Mouse (Mus musculus): ENCODE measurements around the gene Arntl2.

Arntl2 gene

DNA sequence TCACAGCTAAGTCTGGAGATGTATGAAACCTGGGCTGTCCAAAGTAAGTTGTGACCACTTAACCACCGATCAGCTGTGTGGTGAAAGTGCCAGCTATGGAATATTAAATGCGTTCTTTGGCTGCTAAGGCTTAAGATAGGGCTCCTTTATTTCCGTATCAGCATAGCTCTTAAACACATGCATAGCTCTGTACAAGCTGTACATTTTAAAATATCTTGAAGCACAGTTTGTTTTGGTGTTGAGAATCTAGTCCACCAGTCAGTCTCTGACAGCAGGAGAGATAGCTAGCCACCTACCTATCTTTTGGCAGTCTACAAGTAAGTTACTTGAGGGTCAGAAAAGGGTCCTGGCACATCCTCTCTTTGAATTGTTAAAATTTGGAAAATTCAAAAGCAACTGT is 17.8 kb upstream of the Arntl2 start:
- DNase-seq (ENCODE audit: low spot score) = no peak

DNA sequence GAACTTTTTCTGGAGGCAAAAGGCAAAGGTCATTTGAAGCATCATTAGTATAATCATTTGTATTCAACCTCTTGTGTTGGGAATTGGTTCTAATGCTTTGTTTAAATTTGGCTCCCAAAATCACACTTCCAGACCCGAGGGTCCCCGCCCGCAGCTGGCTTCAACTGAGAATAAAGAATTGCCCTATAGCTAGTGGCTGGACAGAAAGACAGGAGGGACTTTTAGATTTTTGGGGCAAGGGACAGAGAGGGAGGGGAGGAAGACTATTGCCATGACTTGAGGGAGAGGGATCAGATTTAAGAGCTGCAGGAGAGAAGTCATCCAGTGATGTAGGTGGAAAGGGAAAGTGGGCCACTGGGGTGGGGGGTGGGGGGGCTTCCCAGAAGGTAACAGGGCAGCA is 14.3 kb upstream of the Arntl2 start:
- DNase-seq (ENCODE audit: low spot score) = no peak

DNA sequence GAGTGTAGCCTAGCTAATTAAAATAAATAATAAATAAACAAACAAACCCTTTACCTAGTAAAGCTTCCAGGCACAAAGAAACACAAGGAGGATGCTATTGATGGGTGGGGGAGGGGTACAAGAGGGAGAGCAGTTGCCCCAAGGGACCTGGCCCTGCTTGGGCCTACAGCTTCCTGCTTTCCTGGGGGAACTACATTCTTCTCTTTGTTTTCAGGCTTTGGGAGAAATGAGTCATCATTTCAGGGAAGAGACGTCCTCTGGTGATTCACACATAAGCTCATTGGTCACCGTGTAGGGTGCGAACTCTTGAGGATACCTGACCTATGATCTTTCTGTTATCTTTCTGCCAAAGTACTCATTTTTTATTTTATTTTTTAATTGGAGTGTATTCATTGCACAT is 2.3 kb upstream of the Arntl2 start:
- DNase-seq (ENCODE audit: low spot score) = no peak

DNA sequence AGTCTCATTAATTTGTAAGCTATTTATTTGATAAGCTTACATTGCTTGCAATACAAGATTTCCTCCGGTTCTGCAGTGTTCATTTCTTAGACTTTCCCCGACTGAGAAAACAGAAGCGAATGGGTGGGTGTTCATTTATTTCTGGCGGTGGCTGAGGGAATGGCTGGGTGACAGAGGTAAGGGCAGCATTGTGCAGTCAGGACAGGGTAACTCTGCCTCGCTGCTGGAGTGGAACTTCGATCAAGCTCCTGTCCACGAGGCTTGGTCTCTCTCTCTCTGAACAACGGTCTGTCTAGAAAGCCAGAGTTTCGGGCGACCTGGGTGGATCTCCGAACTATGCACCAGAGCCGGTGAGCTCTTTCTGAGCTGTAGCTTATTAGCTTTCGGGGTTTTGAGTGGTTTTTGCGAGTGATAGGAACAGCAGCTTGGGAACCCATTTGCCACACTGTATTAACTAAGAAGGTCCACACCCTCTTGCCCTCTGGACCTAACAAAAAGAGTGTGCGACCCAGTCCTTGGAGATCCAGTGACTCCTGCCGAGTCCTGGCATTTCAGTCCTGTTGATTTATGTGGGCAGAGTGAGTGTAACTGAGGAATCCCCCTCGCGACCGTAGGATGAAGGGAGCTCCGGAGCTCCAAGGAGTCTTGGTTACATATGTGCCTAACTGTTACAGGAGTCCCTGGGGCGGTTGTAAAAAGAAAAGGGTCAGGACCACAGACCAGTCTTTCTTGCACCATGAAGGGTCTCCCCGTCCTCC is 510 bp upstream of the Arntl2 start:
- no peak for DNase-seq (ENCODE audit: low spot score)

DNA sequence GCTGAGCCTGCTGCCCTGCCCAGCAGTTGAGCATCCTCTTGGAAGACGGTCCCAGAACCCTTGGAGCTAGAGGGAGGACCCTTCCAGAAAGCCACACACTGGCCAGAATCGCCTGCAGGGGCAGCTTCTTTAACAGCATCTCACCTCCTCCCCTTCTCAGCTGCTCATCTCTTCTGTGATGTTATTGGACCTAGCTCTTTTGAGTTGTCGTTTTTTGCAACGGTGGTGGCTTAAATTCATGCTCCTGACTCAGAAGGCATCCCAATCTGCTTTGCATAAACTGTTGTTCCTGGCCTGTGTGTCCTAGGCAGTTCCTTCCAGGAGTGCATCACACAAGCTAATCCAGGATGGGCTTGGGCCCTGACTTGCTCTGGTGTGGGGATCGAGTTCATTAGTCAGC is 1.6 kb downstream of the Arntl2 start:
- DNase-seq (ENCODE audit: low spot score) = no peak

DNA sequence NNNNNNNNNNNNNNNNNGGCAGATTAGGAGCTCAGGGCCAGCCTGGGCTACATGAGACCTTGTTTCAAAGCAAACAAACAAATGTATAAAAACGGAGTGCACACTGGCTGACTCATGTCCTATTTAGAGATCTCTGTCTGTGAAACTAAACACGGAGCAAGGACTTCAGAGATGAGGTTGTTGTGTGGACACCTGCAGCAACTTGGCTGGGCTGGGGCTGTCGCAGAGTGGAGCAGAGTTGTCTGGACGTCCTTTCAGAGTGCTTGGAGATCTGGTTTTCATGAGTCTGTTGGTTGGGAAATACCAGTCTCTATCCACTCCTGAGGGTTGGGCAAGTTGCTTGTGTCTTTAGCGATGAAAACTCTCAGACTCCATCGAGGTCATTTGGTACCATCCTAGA is 14.1 kb downstream of the Arntl2 start:
- DNase-seq (ENCODE audit: low spot score) = no peak

DNA sequence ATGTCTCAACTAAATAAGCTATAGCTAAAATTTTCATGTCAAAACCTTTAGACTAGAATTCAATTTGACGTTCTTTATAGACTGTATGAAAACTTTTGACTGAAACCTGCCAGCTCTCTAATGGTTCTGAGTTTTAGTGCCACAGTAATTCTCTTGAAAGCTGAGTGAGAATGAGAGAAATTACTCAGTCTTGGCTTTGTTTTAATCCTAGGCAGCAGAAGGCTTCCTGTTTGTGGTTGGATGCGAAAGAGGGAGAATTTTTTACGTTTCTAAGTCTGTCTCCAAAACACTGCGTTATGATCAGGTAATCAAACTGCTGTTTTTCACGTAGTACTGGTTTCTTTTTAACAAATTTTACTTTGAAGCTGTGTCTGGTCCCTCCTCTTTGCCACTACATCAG is 17.2 kb downstream of the Arntl2 start:
- DNase-seq (ENCODE audit: low spot score) = no peak

DNA sequence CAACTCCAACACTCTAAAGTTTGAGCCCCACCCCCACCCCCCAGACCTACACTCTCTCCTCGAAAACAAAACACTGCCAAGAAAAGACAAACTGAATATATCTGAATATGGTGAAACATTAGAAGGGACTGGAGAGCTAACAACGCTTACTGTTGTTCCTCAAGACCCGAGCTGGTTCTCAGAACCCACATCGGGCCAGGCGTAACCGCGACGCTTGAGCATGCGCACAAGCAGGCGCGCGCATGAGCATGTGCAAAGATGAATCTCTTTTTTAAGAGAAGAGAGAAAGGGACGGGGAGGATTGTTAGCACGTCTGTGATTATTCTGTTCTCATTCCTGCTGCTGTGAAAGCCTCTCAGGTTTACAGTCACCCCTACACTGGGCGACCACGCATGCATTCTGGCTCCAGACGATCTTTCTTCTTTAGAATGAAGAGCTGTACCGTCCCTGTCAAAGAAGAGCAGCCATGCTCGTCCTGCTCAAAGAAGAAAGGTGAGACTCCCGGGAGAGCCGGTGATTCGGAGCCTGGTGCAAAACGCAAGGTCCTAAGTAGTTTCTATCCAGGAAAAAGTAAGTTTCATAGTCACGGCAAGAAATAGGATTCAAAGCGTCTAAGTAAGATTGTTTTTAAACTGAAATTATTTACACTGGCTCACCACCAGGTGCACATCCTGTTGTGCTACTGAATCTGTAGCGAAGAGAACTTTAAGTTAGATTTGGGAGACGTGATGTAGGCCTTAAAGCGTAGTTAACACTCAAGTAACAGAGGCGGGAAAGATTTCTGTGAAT is 24.5 kb downstream of the Arntl2 start:
- DNase-seq (ENCODE audit: low spot score) = no peak

DNA sequence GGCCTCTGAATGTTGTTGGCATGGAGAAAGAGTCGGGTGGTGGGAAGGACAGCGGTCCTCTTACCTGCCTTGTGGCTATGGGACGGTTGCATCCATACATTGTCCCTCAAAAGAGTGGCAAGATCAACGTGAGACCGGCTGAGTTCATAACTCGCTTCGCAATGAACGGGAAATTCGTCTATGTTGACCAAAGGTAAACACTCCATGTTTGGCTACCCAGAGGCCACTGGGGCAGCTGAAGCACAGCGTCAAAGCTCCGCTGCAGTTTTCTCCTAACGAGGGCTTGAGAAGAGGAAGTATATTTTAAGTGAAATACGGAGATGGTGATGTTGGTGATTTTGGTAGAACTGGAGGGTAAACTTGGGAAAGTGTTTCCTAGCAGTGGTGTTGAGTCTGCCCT is 26.1 kb downstream of the Arntl2 start:
- DNase-seq (ENCODE audit: low spot score) = peak; percentile 31

DNA sequence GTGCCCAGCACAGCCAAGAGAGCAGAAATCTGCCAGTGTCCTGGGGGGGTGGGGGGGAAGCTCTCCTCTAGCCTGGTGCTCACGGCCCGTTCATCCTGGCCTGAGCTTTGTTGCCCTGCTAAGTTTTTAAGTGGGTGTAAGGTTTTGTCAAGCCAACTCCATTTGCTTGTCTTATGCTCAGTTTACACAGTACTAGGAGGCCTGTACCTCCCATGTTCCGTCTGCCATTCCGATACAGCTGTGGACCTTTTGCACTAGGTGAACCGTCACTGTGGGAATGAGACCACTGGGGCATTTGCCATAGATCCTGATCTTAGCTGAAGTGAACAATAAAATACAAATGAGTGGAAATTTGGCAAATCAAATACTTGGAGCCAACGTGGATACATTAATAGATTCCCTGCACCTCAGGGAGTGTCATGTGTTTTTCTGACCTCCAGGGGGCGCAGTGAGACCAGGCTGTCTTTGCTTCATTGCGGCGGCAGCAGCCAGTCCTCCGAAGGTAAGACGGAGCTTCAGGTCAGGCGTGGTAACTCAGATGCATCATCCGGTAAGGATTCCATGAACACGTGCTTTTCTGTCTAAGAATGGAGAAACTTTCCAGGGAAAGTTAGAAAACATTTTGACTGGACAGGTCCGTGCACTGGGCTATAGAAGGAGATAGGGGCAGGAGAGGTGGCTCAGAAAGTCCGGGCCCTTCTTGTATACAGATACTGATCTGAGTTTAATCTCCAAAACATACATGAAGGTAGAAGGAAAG is 29.1 kb downstream of the Arntl2 start:
- DNase-seq (ENCODE audit: low spot score) = peak; percentile 63

DNA sequence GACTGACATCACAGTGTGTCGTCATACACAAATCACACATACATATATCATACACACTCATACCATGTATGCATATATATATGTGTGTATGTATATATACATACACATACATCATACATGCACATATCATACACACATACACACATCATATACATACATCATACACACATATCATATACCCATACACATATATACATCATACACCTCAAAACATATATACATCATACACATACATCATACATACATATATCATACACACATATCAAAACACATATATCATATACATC is 29.6 kb downstream of the Arntl2 start:
- no peak for DNase-seq (ENCODE audit: low spot score)

DNA sequence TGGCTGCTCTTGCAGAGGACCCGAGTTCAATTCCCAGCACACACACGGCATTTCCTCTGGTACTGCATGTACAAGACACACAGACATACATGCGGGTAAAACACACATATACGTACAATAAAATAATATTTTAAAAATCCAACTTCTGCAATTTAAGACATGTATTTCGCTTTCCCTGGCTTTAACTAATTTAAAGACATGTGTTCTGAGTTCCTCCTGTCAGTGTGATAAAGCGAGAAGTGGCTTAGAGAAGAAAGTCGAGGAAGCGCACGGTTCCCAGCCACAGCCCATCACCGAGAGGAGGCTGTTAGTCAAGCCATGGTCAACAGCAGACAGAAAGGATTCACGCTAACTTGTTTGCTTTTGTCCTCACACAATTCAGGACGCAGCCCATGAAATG is 35.5 kb downstream of the Arntl2 start:
- DNase-seq (ENCODE audit: low spot score) = no peak

DNA sequence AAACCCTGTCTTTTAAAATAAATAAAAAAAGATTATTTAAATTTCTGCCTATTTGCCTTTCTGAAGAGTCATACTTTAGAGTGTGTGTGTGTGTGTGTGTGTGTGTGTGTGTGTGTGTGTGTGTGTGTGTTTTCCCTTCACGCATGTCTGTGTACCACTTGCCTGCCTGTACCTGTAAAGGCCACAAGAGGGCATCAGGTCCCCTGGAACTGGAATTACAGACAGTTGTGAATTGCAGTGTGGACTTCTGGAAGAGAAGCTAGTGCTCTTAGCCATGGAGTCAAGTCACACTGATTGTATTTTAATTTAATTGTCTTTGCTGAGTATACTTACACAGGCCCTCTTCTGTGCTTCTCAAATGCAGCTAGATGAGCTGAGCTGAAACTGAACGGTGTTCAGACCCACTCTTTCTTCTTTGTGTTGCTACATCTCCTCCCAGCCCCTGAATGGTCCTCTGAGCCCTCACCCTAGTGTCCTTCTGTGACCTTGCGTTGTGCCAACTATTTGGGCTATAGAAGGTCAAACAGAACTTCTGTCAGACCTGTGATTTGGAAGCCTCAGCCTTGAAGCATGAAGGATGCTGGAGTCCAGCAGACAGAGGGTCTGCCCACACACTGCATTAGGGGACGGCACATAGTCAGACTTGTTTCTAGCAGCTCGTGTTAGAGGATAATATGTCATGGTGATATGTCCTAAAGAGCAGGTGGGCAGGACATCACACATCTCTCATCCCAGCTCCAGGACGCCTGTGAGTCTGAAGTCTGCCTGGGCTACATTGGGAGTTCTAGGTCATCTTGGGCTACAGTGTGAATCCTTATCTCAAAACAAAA is 37.8 kb downstream of the Arntl2 start:
- peak; percentile 57 for DNase-seq (ENCODE audit: low spot score)

DNA sequence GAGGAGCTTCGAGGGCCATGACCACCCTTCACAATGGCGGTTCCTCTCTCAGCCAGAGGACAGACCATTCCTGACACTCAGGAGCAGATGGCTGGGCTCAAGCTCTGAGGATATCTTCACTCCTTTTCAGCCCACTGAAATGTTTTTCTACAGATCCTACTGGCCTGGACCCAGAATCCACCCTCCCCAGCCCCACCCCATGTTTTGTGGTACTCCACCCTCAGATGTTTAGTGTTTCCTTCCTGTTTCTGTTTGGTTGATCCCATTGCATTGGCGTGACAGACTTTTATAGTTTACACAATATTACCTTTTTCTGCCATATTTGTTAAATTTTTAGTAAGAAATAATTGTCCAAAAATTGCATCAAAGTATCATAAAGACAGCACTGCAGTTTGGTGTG is 38.5 kb downstream of the Arntl2 start:
- DNase-seq (ENCODE audit: low spot score) = no peak

DNA sequence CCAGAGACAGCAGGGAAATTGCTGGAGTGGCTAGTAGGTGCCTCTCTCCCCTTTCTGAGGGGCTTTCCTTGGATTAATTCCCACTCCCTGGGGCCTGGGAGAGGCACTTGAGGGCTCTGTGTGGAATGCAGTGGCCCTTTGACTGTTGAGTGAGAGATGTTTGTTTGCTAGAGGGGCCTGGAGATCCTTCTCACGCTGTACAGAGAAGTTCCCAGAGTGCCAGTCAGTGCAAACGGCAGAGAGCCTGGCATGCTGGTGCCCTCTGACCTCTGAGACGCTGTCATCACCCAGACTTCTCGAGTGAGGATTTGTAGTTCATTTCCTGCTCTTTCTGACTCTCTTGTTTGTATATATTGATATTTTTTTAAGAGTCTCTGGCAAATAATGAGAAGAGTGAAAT is 39.9 kb downstream of the Arntl2 start:
- DNase-seq (ENCODE audit: low spot score) = peak; percentile 25

DNA sequence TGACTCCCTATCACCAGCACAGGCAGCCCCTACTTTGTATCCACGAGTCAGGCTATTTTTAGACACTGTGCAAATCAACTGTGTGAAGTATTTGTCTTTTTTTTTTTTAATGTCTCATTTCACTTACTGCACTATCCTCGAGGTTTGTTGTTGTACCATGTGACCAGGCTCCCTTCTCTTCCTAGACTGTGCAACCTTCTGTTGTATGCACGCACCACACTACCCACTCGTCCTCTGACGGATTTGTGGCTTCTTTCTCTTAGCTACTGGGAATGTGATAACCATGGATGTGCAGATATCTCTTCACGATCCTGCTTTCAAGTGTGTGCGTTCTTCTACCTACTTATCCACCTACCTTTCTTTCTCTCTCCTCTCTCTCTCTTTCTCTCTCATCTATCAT is 41.5 kb downstream of the Arntl2 start:
- no peak for DNase-seq (ENCODE audit: low spot score)

DNA sequence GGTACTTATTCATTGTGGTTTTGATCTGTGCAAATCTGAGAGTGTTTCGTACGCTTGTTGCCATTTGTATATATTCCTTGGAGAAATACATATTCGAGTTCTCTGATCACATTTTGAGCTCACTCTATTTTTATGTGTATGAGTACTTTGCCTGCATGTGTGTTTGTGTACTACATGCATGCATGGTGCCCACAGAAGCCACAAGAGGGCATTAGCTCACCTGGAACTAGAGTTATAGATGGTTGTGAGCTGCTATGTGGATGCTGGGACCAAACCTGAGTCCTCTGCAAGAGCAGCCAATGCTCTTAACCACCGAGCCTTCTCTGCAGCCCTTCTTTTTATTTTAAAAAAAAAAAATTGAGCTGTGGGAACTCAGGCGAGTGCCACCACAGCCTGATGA is 42.5 kb downstream of the Arntl2 start:
- no peak for DNase-seq (ENCODE audit: low spot score)

DNA sequence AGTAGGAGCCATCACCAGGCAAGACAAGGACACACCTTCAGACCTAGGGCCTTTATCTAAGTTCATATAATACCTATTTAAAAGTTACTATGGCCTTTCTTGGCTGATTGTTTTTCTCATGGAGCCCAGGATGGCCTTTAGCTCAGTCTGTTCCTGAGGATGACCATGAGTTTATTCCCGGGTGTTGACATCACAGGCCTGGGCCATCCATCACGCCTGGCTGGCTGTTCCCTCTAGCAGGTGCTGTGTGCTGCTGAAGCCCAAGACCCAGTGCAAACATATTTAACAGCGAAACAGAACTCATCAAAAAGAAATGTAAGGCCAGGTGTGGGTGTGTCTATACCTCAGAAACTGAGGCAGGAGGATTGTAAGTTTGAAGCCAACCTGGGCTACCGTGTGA is 43.0 kb downstream of the Arntl2 start:
- DNase-seq (ENCODE audit: low spot score) = no peak

DNA sequence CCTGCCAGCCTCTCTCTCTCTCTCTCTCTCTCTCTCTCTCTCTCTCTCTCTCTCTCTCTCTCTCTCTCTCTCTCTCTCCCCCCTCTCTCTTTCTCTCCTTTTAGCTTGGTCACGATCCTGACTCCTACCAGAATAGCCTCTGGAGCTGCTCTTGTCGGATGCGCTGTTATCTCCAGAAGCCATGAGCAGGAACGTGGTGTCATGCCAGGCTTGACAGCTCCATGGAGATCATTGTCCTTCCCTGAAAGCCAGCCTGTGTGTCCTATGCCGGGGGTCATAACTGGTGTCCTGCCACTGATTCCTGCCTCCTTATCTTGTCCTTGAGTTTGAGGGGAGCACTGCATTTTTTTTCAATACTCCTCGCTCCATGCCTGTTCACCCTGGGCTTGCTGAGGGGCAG is 49.0 kb downstream of the Arntl2 start:
- DNase-seq (ENCODE audit: low spot score) = no peak

DNA sequence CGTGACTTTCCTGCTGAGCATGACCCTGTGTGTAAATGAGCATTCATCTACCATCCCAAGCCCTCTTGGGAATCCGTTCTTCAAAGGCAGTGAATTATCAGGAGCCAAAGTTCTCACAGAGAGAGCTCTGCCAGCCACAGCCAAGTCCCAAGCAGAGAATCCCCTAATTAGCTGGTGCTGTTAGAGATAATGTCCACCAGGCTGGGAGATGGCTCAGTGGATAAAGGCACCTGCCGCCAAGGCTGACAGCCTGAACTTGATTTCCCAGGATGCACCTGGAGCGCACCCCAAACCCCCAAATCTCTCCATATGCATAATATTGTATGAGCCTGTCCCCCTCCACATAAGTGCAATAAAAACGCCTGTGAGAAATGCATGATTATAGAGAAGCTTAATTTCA is 49.5 kb downstream of the Arntl2 start:
- no peak for DNase-seq (ENCODE audit: low spot score)

DNA sequence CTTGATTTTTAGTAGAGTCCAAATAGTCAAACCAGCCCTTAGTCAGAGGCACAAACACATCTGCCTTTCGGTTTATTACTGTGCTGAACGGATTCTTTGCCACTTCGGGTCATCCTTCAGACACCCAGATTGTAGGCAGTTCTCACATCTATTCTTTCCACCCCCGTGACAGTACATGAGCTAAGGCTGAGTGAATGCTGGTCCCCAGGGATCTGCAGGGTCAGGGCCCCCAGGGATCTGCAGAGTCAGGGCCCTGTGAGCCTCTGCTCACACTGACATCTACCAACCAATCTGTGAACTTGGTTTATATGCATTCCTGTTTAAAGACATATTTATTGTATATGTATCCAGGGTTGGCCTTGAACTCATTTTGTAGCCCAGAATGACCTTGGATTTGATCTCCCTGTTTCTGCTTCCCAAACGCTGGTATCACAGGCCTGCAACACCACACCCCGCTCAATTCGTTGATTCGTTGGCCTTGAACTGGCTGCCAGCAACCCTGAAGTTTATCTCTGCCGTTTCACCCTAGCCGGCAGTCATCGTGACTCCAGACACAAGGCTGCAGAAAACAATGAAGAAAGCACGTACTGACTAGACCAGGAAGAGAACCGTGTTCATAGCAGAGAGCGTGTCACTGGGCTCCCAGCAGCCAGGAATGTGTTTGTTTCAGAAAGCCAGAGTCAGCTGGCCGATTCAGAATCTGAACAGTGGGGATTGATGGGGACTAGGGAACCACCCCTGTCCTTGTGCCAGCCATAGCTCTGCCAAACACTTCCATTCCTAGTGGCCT is 50.3 kb downstream of the Arntl2 start:
- peak; percentile 14 for DNase-seq (ENCODE audit: low spot score)

DNA sequence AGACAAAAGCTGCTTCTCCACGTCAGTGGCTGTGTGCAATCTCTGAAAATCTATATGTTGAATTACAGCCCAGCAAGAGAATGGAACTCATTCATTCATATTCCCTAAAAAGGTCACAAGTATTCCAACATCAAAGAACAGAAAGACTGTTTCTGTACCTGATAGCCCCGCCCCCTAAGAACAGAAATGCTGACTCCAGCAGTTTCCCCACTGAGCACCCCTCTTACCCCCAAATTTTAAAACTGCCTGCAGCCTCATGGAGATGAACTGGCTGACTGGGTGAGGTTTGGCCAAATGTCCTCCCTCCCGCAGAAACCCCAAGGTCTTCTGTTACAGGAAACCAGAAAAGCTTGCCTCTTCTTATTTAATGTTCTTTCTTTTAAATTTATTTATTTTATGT is 51.5 kb downstream of the Arntl2 start:
- no peak for DNase-seq (ENCODE audit: low spot score)
